Mouse (Mus musculus): ENCODE measurements at regions not wholly inside any gene's neighbourhood (a gene's known extent, or its start where the extent isn't known, plus 50 kb on each side); places are given as distances from the start of the nearest gene placed in this dataset.

- no peak for DNase-seq
Measured at GRCm38 (mm10) chr2:114843696-114844388, 189.1 kb upstream of the Dph6 start.

GRCm38 (mm10) chr2:114844389-114844771 is 189.6 kb upstream of the Dph6 start:
- DNase-seq, result no peak

GRCm38 (mm10) chr2:114848439-114848838 is 193.7 kb upstream of the Dph6 start:
- no peak for DNase-seq

- DNase-seq, result no peak
Measured at GRCm38 (mm10) chr2:114848914-114849313, 194.2 kb upstream of the Dph6 start.

GRCm38 (mm10) chr2:114853715-114854530 is 199.2 kb upstream of the Dph6 start:
- DNase-seq, result peak; percentile 2

- DNase-seq, result no peak
Measured at GRCm38 (mm10) chr2:114872272-114872671, 217.5 kb upstream of the Dph6 start.

GRCm38 (mm10) chr2:114873090-114873489 is 218.3 kb upstream of the Dph6 start:
- no peak for DNase-seq

- DNase-seq, result no peak
Measured at GRCm38 (mm10) chr2:114879084-114879483, 224.3 kb upstream of the Dph6 start.

GRCm38 (mm10) chr2:114879784-114880183 is 225.0 kb upstream of the Dph6 start:
- DNase-seq, result no peak

GRCm38 (mm10) chr2:114885734-114886260 is 231.0 kb upstream of the Dph6 start:
- no peak for DNase-seq

- no peak for DNase-seq
Measured at GRCm38 (mm10) chr2:114898812-114899211, 244.0 kb upstream of the Dph6 start.

- DNase-seq, result no peak
Measured at GRCm38 (mm10) chr2:114911845-114912500, 257.2 kb upstream of the Dph6 start.

GRCm38 (mm10) chr2:114915025-114915690 is 260.4 kb upstream of the Dph6 start:
- no peak for DNase-seq

GRCm38 (mm10) chr2:114918420-114919332 is 263.9 kb upstream of the Dph6 start:
- no peak for DNase-seq

- DNase-seq, result no peak
Measured at GRCm38 (mm10) chr2:114923911-114924310, 269.1 kb upstream of the Dph6 start.

- DNase-seq, result no peak
Measured at GRCm38 (mm10) chr2:114935436-114935835, 280.7 kb upstream of the Dph6 start.

- DNase-seq, result no peak
Measured at GRCm38 (mm10) chr2:114938416-114939147, 283.8 kb upstream of the Dph6 start.

GRCm38 (mm10) chr2:114966111-114966510 is 311.3 kb upstream of the Dph6 start:
- DNase-seq, result no peak

- no peak for DNase-seq
Measured at GRCm38 (mm10) chr2:114968651-114969050, 313.9 kb upstream of the Dph6 start.

GRCm38 (mm10) chr2:114993419-114993818 is 338.7 kb upstream of the Dph6 start:
- no peak for DNase-seq

GRCm38 (mm10) chr2:114993882-114994281 is 339.1 kb upstream of the Dph6 start:
- no peak for DNase-seq

All from thymus, postnatal 25 days (tissue).